Mouse (Mus musculus): ENCODE data around the gene Smurf1. TPM values are rescaled to one million over a fixed set of nuclear protein-coding genes. Genes with fewer than 3 reads are reported as not detected.

The Smurf1 gene
- total RNA-seq, 4 experiments from 2014 or later = 20.3 to 25.8 (median 22.7) TPM

DNA sequence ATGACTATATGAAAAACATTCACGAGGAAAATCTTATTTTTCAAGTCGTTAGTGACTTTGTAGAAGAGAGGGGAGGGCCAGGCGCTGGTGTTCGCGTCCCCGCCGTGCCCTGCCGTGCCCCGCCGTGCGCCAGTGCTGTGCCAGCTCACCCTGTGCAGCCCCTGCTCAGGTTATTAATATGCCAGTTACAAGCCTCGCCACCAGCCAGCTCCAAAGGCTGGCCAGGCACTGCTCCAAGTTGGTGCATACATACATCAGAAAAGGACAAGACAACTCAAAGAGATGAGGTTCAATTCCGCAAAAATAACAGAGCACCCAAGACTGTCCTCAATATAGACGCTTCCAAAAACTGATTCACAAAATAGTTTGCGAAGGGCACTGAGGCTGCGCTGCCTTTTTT, 51.7 kb downstream of the Smurf1 start:
- DNase-seq = no peak

DNA sequence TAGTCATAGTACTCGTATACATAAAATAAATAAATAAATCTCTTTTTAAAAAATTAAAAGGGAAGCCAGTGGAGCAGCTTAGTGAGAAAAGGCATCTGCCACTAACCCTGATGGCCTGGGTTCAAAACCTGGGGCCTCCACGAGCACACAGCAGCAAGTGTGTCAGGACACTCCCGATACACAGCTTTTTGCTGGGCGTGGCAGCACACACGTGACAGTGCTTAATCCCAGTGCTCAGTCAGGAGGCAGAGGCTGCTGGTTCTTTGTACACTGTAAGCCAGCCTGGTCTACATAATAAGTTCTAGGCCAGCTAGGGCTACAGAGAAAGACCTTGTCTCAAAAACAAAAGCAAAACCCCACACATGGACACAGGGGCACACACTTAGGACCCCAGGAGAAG, 52.3 kb downstream of the Smurf1 start:
- no peak for DNase-seq

DNA sequence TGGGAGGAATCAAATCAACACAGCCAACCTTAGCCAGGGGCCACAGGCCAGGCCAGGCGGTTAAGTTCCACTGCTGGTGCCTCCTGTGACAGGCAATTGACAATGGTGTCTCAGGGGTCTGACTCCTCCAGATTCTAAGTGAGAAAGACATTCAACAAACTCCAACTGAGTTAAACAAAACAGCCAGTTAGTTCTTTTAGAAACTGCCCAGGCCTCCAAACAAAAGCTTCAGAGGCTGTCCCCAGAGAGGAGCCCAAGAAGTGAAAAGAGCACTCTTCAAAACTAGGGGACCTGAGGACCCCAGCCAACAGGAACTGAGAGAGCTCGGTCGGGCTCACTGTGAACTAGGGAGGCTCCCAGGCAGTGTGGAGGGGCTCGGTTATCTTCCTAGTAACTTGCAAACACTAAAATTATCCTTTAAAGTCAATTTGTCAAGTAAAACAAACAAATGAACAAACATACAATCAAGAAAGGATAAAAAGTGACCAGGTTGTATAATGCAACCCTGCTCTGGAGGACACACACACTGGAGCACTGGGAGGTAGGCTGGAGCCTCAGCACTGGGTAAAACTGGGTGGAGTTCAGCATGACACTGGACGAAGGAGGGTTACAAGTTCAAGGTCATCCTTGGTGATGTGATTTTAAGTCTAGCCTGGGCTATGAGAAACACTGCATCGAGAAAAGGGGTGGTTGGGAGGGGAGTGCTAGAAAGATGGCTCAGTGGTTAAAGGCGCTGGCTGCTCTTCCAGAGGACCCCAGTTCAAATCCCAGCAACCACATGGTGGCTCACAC, 52.9 kb downstream of the Smurf1 start:
- DNase-seq = no peak

DNA sequence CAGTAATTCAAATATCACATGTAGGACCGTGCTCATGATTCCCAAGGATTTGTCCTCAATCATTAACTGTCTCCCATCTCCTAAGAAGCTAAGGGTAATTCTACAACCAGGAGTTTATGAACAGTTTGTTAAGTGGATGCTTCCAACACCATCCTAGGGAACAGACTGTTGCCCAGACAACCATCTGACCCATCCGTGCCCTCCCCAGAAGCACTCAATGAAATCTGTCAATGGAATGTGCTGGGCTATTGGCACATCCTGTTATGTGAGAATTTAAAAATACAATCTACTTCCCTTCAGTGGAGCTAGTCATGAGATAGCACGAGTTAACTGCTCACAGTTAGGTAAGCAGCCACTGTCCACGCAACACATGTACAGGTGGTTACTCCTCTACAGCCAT, 56.1 kb downstream of the Smurf1 start:
- DNase-seq = no peak

DNA sequence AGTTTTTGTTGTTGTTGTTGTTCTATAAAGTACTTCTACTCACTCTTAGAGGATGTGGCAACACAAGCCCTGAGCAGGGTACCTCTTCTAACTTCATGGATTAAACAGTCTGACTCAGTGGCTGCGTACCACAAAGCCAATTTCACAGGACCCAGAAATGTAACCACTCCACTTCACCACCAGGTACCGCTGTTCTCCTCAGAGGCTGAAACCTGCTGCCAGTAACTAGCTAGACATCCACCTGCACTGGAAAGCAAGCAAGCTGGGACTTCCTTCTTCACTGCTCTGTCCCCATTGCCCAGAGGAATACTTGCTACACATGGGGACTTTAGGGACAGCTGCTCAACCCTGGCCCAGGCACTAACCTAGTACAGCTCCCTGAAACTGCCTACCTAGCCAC, 58.1 kb downstream of the Smurf1 start:
- DNase-seq = no peak

DNA sequence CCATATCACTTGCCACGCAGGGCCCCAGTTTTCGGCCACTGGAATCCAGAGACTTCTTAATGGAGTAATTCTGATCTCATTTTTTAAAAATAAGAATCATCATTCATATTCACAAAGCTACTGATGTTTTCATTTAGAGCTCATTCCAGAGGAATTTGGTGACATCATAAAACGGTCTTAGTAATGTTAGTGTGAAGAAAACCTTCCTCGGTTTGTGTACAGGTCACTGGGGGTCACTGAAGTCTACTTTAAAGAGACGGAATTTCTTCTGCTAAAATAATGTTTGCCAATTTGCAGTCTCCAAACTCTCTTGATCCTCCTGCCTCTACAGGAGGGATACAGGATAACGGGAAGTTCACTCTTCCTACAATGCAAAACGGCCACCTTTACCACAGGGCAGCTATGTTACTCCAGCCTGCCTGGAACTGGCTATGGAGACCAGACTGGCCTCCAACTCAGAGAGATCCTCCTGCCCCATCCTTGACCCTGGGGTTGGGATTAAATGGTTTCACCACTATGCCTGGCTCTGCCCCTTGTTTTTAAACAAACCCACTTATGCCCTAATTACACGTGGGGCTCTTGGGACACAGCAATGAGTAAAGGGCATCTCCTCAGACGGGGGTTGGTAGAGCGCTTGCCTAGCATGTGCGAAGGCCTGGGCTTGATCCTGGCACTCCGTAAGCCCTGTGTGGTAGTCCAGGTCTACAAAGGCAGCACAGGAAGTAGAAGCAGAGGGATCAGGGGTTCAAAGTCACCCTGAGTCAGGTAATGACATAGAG, 61.1 kb downstream of the Smurf1 start:
- no peak for DNase-seq

DNA sequence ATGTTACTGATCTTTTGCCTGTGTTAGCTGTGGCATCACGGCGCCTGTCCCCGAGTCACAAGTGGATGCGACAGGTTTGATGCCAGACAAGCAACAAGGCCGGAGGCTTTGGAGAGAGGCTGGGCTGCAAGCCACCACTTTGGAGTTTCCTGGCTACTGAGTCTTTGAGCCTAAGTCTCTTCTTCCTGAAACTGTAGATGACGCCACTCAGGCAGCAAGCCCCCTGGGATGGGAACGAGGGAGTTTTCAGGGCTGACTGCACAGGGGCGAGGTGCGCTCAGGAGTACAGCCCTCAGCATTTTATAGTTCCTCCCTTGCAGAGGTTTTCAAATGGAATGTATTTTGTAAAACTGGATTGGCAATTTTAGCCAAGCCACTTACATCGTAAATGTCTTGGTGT, 63.9 kb downstream of the Smurf1 start:
- DNase-seq = no peak

DNA sequence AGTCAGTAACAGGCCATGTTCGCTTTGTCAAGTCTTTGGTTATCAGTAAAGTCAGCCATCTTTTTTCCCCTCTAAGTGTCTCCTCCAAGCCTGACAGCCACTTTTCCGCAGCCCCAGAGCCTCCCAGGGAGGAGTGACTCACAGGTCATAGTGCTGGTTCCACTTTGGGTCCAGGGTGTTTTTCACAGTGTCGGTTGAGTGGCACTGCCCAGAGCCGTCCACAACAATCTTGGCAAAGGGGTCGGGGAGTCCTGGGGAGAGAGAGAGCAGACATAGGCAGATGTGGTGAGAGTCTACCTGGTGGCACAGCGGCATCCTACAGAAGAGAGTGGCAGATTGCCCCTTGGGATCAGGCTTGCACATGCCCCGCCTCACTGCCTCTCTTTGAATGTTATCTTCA, 64.6 kb downstream of the Smurf1 start:
- no peak for DNase-seq

DNA sequence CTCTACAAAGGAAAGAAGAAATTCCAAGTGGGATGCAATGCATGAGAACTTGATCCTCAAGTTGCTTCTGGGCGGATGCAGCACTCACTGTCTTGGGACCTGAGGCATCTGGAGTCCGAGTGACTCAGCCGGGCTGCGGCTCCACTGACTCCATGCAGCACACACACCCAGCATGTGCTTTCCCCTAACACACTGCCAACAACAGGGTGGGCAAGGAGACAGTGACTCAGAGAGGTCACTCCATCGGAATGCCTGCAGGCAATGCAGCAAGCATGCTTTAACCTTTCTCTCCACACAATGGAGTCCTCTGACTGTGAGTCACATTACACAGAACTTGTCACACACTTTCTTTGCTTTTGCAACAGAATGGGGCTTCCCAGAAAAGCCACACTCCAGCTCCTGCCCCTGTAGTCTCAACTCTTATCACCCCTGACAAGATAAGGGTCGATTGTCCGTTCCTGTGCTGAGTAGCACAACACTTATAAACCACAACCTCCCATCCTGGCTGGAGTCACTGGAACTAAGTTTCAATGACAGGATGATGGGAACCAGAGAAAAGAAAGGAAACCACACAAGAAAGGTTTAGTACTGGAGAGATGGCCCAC, 67.1 kb downstream of the Smurf1 start:
- no peak for DNase-seq

DNA sequence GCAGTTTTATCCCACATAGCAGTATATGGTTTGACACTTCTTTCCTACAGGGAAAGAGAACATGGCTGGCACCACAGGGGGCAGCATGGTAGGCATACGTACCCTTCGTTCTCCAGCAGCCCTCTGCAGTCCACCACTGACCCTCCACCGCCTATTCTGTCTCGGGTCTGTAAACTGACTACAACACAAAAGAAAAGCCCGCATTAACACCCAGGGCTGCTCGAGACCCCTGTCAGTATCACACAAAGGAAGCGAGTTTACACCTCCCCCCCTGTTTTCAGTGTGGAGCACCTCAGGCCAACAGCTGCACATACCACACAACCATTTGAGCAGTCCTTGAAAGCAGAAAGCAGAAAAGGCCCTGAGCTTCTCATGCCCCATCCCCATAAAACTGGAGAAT, 67.8 kb downstream of the Smurf1 start:
- no peak for DNase-seq

DNA sequence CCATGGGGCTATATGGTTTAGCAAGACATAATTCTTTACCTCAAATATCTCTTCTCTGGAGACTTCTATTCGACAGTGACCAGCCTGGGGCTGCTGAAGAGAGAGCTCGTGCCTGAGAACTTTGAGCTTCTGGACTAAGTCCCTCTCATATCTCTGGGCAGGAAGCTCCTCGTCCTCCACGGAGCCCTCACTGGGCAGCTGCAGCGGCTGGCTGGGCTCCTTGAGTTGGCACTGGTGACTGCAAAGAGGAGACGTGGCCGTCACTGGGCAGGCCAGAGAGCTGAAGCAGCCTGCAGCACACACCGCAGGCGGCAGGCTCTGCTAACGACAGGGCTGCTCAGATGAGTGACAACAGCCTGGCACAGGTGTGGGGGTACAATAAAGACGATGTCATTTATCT, 74.4 kb downstream of the Smurf1 start:
- no peak for DNase-seq

DNA sequence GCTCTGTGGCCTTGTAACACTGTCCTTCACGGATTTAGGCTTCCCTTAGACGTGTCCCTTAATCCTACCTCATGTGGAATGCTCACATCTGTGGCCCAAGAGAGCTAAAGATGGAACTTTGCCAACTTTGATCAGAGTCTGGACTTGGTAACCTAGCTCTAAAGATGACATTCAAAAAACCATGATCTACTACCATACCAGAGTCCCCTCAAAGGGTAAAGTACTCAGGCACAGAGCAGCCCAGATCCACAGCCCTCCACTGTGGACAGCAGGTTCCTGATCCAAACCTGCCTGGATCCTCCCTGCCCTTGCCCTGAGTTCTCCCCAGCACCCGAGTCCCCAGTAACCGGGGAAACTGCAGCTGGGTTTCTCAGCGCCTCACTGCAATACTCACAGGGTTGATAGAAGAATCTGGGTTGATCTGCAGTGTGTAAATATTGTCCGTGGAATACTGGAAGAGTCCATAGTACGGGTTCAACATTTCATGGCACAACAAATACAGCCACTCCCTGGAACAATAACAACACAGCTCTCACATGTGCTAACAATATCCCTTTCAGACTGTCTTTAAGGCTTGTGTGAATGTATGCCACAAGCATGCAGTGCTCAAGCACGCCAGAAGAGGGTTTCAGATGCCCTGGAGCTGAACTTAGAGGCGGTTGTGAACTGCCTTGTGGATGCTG, 79.5 kb downstream of the Smurf1 start:
- DNase-seq = no peak

DNA sequence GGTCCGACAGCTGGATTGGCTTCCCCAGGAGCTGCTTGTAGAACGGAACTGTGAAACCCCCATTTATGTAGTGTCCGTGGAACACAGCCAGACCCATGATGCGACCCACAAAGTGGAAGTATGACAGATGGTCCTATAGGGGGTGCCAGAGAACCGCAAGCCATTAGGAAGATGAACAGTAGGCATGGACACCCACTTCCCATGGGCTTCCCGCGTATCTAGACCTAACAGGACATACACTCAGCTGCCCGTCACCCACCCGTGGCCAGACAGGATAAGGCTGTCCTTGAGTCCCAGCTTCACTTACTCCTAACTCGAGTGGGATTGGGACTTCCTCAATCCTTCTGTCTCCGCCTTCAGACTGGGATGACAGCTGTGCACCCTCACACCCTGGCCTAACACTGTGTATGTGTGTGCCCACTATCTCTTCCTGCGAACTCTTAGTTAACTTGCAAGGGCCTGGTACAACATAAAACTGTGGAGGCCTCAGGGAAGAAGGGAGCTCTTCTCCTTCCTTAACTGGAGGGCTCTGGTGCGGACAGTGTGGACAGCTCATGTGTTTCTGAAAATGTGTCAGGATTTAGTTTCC, 80.9 kb downstream of the Smurf1 start:
- DNase-seq = no peak

DNA sequence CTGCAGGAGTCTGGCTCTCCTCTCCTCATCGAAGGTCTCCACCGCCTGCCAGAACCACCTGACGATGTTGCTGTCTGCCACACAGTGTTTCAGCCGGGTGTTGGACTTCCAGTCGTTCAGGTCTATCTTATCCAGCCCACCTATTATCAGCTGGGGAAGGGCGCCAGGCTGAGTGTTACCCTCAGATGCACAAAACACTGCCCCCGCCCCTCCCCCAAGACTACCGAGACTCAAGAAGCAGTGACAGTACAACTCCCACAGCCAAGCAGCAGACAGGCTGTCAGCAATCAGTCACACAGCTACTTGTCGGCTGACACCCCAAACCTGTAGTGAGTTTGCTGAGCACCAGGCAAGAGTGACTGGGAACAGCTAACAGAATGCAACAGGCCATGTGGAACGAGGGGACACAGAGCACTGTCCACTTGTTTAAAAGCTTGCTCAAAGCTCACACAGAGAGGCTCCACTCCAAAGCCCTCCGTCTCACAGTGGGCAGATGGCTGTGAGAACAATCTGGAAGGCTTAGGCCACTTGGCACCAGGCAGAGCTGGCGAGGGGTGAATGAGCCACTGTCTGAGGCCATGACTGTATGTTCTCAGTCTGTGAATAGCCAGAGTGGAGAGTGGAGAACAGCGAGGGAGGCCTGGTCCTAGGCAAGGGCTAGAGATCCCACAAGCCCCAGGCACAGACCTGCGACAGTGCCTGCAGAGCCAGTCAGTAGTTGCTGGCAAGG, 83.8 kb downstream of the Smurf1 start:
- DNase-seq = no peak

DNA sequence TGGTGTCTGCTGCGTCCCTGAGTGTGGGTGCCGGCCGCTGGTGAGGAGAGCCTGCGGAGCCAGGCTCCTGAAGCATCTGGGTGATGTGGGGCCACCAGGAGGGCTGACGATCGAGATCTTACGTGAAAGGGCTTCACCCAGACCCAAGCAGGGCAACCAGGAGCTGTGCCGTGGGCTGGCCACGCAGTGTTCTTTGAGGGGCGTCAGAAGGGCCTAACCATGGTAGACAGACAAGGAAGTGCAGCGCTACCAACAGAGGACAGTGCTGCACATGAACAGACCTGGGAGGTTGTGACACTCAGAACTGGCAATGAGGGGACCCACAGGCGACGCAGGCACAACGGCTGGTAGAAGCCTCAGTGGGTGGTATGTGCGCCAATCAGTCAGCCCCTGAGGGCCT, 88.6 kb downstream of the Smurf1 start:
- DNase-seq = no peak

DNA sequence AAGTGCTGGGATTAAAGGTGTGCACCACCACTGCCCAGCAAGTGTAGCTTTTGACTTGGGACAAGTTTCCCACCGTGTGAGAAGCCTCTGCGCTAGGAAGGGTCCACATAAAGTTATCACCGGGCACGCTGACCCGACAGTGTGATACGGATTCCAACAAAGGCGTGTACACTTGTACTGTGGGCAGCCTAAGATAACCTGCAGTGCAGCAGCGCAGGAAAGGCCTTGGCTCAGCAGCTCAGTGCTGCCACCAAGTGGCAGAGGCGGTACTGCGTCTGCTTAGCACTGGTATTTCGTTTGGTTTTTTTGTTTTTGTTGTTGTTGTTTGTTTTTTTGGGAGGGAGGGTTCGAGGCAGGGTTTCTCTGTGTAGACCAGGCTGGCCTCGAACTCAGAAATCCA, 89.8 kb downstream of the Smurf1 start:
- no peak for DNase-seq

DNA sequence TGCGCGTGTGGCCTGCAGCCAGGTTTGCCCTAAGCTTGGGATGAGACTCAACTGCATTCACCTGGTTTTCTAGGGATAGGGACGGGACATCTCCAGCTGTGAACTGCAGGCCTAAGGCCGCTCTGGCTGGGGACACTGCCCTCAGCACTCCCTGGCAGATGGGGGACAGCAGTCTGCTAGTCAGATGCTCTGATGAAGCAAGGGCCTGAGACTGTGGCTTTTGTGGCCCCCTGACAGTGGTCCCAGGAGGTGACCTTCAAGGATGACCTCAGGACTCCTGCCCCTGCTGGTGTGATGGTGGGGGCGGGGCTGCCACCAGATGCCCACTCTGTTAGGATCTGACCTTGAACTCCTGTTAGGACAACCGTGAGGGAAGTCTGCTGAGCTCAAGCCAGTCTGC, 90.4 kb downstream of the Smurf1 start:
- DNase-seq = no peak

DNA sequence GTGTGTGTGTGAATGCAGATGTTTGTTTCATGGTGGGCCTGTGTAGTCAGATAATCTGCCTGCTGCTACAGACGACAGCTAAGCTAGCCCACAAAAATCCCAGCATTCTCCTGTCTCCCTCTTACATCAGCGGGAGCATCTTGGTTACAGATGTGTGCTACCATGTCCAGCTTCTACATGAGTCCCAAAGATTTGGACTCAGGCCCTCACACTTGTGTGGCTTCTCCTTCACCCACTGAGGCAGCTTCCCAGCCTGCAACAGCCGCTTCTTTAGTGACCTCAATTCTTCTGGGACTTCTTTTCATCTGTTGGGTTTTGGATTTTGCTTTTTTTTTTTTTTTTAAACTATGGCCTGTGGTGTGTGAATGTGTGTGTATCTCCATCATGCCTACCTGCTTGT, 92.8 kb downstream of the Smurf1 start:
- no peak for DNase-seq

DNA sequence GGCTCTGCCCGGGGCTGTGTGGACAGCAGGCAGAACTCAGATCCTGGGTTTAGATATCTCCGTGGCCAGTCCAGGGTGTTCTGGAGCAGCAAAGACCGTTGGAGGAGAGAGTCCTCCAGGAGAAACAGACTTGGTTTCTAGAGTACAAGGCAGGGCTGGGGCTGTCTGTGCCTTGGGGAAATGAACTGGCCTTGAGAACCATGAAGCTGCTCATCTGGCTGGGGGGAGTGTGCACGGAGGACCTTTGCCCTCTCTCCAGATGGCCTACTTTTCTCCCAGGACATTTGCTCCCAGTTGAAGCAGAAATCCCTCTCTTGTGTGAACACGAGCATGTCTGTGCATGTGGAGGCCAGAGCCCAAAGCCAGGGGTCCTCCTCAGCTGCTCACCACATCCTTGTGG, 93.3 kb downstream of the Smurf1 start:
- DNase-seq = no peak

DNA sequence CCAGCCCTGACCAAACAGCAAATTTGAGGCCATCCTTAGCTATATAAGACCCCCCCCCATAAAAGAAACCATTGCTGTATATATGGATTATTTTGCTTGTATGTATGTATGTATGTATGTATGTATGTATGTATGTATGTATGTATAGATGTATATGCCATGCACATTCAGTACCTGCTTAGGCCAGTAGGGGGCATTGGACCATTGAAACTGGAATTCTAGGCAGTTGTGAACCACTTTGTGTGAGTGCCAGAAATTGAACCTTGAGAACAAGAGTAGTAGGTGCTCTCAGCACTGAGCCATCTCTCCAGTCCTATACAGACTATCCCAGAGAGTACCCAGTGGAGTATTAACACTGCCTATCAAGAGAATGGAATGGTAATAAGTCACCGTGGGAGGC, 93.9 kb downstream of the Smurf1 start:
- DNase-seq = no peak

DNA sequence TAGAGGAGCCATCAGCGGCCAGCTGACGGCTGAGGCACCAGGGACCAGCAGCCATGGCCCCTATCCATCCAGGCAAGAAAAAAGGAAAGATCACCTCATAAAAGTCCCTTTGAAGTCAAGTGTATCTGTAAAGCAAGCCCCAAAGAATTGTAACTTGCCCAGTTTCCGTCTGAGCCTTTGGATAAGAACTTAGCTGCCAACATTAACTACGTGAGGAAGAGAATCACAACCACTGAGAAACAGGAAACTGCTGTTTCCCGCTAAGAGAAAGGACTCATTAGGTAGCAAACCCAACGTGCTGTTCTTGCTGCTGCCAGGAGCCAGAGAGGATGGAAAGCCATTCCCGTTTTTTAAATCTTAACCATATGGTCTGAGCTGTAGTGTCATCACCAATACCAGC, 94.9 kb downstream of the Smurf1 start:
- no peak for DNase-seq

DNA sequence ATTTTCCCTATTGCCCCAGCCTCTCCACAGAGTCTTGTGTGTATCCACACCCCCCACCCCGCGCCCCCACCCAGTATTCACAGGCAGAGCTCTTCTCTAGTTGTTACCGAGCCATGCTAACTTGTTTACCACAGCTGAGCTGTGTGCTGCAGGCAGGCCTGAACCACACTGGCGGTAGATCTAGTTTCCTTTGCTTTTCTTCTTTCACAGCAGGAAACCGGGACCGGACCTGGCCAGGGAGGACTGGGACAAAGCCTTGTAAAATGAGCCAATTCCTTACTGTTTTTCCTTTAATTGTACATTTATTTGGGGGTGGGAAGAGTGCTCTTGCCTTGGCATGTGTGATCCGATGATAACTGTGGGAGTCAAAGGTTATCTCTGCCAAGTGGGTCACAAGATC, 96.2 kb downstream of the Smurf1 start:
- DNase-seq = no peak

Measured in adrenal gland, adult 8-10 months (tissue).